Mouse (Mus musculus): ENCODE results near the gene Kif21b.

Kif21b gene

DNA sequence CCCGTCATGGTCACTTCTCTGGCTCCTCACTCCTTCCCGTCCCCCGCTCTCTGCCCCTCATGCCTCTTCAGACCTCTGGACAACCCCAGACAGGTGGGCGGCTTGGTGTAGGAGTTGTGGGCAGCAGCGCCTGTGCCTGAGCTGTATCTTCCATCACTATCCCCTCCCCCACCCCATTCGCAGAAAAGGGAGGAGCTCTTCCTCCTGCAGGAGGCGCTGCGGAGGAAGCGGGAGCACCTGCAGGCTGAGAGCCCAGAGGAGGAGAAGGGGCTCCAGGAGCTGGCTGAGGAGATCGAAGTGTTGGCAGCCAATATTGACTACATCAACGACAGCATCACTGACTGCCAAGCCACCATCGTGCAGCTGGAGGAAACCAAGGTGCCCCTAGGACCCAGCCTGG, 28.6 kb downstream of the Kif21b start:
- peak; percentile 41 for DNase-seq (ENCODE audit: low read depth, low spot score)

DNA sequence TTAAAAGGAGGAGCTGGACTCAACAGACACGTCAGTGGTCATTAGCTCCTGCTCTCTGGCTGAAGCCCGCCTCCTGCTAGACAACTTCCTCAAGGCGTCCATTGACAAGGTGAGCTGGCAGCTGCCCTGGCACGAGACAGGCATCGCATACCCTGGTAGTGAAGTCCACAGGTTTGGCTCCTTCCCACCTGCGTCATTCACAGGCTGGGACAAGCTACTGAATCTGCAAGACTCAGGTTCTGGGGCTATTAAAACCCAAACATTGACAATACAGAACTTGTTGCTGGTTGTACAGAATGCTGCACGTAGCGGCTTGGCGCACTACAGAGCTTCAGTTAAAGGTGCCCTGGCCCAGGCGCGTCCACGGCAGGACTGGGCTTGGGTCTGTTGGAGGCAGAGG, 29.1 kb downstream of the Kif21b start:
- DNase-seq (ENCODE audit: low read depth, low spot score): no peak

DNA sequence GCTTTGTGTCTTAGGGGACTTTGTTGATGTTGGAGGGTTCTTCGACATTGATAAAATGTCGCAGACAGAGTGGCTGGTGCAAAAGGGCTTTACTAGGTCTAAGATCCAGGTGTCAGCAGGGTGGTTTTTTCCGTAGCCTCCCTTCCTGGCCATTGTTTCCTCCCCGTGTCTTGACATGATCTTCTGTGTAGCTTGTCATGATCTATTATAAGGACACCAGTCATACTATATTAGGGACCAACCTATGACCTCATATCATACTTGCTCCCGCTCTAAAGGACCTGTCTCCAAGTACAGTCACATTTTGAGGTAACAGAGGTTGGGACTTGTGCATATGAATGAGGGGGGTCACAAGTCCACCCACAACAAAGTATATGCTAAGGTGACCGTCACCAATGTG, 29.7 kb downstream of the Kif21b start:
- DNase-seq (ENCODE audit: low read depth, low spot score): no peak

DNA sequence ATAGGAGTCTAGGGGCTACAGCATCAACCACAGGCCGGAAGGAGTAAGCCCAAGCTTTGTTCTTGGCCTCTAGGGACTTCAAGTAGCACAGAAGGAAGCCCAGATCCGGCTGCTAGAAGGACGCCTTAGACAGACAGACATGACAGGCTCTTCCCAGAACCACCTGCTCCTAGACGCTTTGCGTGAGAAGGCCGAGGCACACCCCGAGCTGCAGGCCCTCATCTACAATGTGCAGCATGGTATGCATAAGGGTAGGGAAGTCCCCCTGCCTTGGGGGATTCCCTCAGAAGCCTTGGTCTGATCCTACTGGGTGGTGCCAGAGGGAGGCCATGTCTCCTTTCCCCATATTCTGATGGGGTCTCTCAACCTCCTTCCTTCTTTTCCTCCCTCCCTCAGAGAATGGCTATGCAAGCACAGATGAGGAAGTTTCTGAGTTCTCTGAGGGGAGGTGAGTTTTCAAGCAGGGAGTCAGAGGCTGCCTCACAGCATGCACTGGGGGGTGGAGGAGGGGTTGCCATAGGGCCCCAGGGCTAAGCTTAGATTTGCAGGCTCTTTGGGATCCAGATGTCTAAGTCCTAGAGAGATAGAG, 30.2 kb downstream of the Kif21b start:
- peak; percentile 22 for DNase-seq (ENCODE audit: low read depth, low spot score)

DNA sequence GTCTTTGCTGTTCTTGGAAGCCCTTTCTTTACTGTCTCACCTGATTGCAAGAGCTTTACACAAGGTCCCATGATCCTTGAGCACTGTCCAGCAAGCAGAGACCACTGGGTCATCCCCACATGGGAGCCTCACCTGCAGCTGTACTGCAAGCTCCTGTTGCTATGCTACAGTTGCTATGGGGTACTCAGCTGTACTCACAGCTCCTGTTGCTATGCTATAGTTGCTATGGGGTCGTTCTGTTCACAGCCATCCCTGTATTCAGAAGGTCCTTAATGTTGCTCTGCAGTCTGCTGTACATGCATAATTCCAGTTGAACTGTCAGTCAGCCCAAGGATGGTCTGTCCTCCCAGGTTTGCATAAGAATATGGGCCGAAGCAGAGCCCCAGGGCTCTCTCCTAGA, 34.2 kb downstream of the Kif21b start:
- no peak for DNase-seq (ENCODE audit: low read depth, low spot score)

DNA sequence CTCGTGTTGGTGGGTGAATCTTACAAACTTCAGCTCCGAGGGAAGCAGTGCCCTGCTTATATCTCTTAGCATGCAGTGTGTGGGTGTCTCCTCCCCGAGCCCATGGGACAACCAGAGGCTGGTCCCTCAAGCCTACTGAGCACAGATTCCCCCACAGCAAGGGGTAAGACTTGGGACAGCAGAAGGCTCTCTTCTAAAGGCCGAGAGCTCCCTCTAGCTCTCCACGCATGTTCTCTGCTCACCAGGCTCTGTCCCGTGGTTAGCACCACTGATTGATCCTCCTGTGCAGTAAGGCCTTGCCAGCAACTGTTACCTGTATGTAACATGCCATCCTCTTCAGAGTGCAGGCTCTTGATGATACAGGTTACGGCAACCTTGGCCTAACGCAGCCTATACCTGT, 36.5 kb downstream of the Kif21b start:
- peak; percentile 32 for DNase-seq (ENCODE audit: low read depth, low spot score)

DNA sequence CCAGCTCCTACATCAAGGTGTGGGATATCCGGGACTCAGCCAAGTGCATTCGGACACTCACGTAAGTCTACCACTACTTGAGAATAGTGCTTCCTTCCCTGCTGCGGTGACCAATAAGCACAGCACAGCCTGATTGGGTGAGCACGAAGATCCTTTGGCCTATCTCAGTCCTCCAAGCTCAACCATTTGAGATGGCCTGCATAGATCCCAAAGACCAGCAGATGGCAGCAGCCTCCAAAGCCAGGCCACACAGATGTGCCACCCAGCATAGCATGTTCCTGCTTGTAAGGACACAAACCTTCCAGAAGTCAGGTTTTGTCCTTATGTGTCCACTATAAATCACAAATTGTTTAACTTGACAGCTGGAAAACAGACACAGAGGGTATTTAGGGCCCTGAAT, 38.9 kb downstream of the Kif21b start:
- DNase-seq (ENCODE audit: low read depth, low spot score): peak; percentile 84

DNA sequence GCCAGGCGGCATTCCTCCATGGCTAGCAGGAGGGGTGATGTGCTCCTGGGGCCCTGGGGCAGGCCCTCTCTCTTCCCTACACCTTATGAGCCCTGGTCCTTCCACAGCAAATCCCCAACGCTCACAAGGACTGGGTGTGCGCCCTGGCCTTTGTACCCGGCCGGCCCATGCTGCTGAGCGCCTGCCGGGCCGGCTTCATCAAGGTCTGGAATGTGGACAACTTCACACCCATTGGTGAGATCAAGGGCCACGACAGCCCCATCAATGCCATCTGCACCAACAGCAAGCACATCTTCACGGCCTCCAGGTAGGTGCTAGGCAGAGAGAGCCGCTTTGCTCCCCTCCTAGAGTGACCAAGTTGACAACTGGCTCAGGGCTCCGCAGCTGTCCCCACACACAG, 41.5 kb downstream of the Kif21b start:
- no peak for DNase-seq (ENCODE audit: low read depth, low spot score)

DNA sequence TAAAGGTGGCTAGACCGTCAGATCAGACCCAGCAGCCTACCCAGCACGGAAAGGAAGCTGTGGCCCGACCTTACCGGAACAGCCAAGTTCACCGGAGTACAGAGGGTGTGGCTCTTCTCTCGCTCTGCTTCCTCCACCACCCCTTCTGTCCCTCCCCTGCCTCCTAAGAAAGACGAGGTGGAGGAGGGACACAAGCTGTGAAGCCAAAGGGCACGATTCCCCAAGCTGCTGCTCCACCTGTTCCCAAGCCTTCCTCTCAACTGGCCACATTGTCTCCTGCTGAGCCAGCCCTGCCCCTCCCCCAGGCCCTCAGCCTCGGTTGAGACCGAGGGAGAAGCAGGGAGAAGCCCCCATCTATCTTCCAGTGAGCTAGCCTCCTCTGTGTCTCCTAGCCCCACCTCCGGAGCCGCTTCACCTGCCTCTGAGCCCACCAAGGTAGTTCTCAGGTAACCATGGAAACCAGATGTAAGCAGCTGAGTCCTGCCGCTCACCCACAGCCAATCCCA, 43.0 kb downstream of the Kif21b start:
- peak; percentile 76 for DNase-seq (ENCODE audit: low read depth, low spot score)

DNA sequence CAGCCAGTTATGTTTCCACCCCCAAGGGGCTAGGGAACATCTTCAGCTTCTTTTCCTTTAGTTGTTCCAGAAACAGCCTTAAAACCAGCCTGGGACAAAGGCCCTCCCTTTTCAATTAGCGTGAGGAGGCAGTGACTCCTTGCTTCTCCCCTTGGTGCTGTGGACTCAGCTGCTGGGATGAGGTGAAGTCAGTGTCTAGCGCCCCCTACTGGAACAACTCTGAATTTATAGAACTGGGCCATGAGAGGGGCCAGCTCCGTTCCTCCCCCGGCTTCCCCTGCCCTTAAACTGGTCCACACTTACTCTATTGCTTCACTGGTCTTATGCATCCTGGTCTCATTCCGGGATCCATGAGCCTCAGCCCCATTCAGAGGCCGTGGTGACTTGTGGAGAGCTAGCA, 44.0 kb downstream of the Kif21b start:
- peak; percentile 79 for DNase-seq (ENCODE audit: low read depth, low spot score)

DNA sequence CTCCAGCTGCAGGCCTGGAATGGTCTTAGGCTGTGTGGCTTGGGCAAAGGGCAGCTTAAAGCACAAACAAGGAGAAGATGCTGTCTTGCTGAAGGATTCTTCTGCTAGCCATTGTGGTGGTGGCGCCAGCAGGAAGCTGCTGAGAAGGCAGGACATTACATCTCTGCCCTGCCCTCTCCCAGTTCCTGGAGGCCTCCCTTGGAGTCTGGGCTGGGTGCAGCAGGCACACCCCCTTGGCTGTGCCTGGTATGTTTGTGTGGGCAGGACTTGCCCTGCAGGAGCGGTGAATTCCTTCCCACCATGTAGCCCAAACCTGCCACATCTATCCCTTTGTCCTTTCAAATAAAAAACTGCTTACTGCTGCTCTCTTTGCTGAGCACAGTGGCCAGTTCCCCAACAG, 45.9 kb downstream of the Kif21b start:
- no peak for DNase-seq (ENCODE audit: low read depth, low spot score)

DNA sequence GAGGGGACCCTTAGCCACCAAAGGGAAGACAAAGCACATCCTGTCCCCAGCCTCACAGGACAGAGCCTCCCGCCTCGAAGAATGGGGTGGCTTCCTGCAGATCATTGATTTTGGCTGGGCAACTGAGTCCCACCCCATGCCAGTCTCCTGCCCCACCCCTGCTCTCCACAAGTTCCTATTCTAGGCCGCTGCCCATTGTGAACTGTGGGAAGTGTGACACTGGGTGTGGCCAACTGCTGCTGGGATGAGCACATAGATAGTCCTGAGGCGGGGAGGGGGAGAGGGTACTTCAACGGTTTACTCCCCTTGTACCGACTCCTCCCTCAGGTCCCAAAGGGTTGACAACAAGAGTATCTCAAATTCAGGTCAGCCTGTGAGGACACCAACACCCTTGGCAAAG, 47.6 kb downstream of the Kif21b start:
- peak; percentile 6 for DNase-seq (ENCODE audit: low read depth, low spot score)

DNA sequence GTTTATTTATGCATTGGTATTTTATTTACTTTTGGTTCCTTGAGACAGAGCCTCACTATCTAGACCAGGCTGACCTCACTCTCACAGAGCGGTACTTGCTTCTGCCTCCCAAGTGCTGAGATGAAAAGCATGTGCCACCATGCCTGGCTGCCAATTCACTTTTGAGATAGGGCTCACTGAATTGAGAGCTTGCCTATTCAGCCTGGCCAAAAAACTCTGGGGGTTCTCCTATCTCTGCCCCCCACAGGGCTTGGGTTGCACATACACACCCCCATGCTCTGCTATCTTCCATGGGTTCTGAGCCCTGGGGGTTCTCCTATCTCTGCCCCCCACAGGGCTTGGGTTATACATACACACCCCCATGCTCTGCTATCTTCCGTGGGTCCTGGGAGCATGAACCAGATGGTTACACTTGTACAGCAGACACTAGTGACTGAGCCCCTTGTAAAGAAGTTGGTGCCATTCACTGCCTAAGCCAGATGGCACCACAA, 48.4 kb downstream of the Kif21b start:
- DNase-seq (ENCODE audit: low read depth, low spot score): no peak

DNA sequence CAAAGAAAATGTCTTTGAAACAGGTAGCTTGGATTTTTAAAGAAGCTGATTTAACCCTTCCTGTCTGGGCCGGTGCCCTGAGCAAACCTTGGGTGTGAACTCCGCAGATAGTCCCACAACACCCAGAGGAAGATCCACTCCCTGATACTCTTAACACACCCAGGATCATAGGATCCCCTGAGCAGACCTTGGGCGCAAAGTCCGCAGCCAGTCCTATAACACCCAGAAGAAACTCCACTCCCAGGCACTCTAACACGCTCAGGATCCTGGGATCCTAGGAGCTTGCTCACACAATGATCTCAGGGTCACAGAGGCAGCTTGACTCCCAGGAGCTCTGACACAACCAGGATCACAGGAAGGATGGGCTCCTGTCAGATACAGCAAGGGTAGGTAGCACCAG, 58.8 kb downstream of the Kif21b start:
- no peak for DNase-seq (ENCODE audit: low read depth, low spot score)

DNA sequence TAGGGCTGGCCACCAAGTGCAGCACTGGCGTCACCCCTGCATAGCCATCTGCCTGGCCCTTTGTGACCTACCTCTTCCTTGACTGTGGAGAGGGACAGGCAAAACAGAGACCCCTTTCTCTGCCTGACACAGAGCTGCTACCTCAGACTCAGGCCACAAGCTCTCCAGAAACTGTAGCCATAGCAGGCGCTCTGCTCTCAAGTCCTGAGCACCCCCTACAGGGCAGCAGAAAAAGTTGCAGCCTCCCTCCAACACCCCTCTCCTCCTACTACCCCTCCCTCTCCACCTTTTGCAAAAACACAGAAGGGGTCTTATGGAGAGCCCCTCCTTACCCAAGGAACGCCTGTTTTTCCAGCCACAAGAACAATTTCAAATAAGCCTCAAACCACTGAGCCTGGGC, 81.6 kb downstream of the Kif21b start, which contains the start of gene Mroh3:
Gene Mroh3 (minus strand): TSS at position 26 of the 400 bp plus-strand sequence.
- DNase-seq (ENCODE audit: low read depth, low spot score): peak; percentile 71

DNA sequence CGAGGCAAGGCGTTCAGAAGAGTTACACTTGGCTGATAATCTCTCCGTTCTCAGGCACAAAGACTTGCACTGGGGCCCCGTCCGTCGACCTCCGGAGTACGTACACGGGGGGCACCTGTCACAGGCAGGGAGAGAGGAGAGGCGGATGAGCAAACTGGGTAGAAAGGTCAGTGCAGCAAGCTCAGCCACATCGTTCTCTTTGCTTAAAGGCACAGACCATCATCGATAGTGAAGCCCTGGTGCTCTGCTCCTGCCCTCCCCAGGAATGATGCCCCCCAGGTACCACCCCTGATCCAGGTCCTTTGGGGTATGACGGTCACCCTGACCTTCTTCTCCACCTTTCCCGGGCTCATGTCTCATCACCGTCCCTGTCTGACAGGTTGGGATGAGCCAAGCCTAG, 83.1 kb downstream of the Kif21b start:
- no peak for DNase-seq (ENCODE audit: low read depth, low spot score)

DNA sequence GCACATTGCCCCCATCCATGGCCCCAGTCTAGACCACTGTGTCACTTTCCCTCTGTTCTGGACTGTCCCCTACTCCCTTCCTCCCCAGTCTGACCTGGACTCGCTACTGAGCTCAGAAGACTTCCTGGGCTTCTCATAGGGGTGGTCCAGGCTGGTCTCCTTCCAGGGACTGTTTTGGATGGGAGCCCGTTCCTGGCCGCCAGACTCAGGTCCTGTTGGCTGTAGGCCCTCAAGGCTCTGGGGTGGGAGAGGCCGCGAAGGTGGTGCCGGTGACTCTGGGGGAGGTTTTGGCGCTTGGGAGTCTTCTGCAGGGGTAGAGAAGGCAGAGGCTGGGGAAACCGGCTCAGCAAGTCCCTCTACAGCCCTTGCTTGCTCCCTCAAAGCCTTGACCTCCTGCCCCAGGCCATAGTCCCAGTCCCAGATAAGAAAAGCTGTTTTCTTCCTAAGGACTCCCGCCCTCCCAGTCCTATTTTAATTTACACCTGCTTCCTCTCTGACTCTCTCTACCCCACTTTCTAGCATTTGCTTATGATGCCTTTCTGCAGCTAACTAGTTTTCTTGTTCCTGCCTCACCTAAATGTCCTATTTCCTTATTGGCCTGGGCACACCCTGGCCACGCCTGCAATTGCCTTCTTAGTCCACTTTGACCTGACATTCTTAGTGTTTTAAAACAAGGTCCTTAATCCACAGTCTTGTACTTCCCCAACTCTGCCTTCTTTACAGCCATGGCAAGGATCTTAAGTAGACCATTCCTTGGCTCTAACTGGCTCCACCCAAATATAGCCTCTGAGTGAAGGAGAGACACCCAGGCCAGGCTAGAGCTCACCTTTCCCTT, 89.1 kb downstream of the Kif21b start:
- no peak for DNase-seq (ENCODE audit: low read depth, low spot score)

DNA sequence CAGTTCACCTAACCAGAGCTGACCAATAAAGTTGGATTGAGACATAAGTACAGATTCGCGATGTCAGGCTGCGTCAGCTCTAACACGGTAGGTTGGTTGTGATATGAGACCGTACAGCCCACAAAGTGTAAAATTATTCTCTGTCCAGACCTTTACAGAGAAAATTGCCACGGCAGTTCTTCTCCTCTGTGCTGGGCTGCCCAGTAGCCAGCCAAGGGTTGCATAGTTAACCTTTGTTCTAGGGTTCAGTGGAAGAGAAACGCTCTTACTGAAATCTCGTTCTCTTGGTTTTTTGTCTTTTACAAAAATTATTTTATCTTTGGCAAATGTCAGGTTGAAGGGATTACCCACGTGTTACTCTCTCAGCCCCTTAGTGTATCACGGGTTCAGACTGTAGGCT, 91.2 kb downstream of the Kif21b start:
- DNase-seq (ENCODE audit: low read depth, low spot score): no peak

DNA sequence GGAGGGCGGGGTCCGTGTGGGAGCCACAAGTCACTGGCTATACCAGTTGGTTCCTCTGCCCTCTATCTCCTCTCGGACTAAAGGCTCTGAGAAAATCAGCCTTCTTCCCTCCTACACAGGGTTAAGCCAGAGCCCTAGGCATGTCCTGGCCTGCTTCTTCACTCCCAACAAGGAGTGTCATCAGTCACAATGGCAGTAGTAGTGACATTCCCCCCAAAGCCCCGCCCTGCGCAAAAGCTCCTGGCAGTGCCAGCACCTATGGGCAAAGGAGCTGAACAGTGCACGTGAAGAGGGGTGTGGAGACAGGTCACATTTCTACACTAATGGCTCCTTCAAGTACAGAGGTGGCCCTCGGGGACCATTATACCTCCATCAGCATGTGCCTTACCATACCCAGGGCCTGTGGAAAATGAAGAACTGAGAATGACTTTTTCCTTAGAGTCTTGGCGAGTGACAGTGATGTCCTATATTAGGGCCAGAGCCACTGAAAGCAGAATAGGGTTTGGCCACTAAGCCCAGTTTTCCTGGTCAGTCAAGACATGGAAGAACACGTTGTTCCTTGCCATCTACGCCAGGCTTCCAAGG, 92.7 kb downstream of the Kif21b start:
- DNase-seq (ENCODE audit: low read depth, low spot score): no peak

DNA sequence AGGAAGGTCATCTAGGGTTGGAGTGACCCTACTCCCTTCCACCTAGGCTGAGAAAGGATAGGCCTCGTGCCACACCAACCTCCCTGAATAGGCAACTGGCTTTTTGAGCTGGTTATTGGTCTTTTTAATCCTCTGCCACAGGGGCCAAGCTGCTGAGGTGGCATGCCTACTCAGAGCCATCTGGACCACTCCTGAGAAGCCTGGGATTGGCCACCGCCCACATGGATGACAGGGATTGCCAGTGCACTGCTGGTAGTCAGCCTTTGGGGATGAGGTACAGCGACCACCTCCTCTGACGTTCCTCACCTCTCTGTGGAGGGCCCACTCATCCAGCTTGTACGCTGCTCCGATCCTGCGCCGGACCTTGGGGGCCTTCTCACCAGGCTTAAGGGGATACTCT, 94.7 kb downstream of the Kif21b start:
- no peak for DNase-seq (ENCODE audit: low read depth, low spot score)

DNA sequence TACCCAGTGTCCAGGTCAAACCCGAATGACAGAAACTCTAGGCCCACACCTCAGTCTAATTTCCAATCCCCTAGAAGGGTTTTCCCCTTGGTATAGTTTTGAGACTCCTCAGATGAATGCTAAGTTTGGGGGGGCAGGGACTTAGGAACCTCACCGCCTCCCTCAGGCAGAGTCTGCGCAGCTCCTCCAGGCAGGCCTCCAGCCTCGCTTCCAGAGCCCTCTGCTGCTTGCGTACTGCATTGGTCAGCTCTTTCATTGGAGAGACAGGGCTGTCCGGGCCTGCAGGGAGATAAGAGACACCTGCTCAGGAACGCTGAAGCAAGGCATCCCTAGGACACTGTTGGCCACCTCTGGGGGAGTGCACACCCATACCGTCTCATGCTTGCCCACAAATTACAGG, 95.4 kb downstream of the Kif21b start:
- DNase-seq (ENCODE audit: low read depth, low spot score): no peak
